Mouse (Mus musculus) brain, embryonic 14.5 days (tissue): ENCODE measurements around the gene Crkl.

Source experiments
- CTCF ChIP-seq: fragments of 200-500 bp; IDR thresholded peaks from 2 replicates; pipeline ENCODE4 v1.5.1; 2012; ENCODE audit warnings: inconsistent platforms, mild to moderate bottlenecking, moderate library complexity, borderline replicate concordance; ENCODE audit not compliant: insufficient read depth, insufficient read length; ENCODE audit errors: extremely low read depth
- POLR2A ChIP-seq: fragments of 200-500 bp; IDR thresholded peaks from 2 replicates; pipeline ENCODE4 v1.6.1; 2012; ENCODE audit warnings: mild to moderate bottlenecking, inconsistent platforms, borderline replicate concordance; ENCODE audit not compliant: poor library complexity, insufficient read depth, insufficient read length, severe bottlenecking; ENCODE audit errors: extremely low read depth

- no peak for TF ChIP-seq POLR2A
- TF ChIP-seq CTCF = no peak
These were observed 39.4 kb downstream of the Crkl start for GRCm38 (mm10) chr16:17491154-17491553.
